Mouse (Mus musculus) embryonic facial prominence, embryonic 13.5 days (tissue): ENCODE results near the gene Ppm1k. TPM values are rescaled to one million over a fixed set of nuclear protein-coding genes. Genes with fewer than 3 reads are reported as not detected.

Source experiments
- polyA plus RNA-seq: library from polyadenylated mRNA; unstranded; fragments of >200 nt; fragmentation: Nextera tagmentation; extraction: Ambion mirVana; gene quantifications from 2 replicates; pipeline ENCODE4 v1.2.1, GENCODE M21; 2015

Ppm1k gene
- polyA plus RNA-seq, 1 experiment from 2014 or later, result 5.6 TPM

Other genes starting within 250 kb of the Ppm1k start
- gene Vmn1r16, start 206.0 kb downstream of the Ppm1k start, polyA plus RNA-seq, result not detected in 2 replicates
- not detected in 2 replicates for gene Vmn1r17, start 171.7 kb downstream of the Ppm1k start, polyA plus RNA-seq
- not detected in 2 replicates for gene Vmn1r18, start 139.7 kb downstream of the Ppm1k start, polyA plus RNA-seq
- gene Vmn1r19, start 131.7 kb downstream of the Ppm1k start, polyA plus RNA-seq, result not detected in 2 replicates
- not detected in 2 replicates for gene Vmn1r20, start 106.5 kb downstream of the Ppm1k start, polyA plus RNA-seq
- 1.9 and 2.8 TPM in 2 replicates for gene Herc6, start 45.5 kb upstream of the Ppm1k start, polyA plus RNA-seq
- 13.0 and 13.7 TPM in 2 replicates for gene Pyurf, start 156.6 kb upstream of the Ppm1k start, polyA plus RNA-seq
- 29.9 and 30.5 TPM in 2 replicates for gene Lancl2, start 167.1 kb upstream of the Ppm1k start, polyA plus RNA-seq